Mouse (Mus musculus) C2C12 (cell line): ENCODE results near the gene Slc25a14.

ENCODE experiments used
- CTCF ChIP-seq: IDR thresholded peaks from one replicate; pipeline ENCODE4 v1.5.1; 2011; ENCODE audit not compliant: control insufficient read depth, insufficient read depth, insufficient read length
- MAX ChIP-seq: IDR thresholded peaks from one replicate; pipeline ENCODE4 v1.6.1; 2011; ENCODE audit warnings: mild to moderate bottlenecking, control low read depth
- MYOD1 ChIP-seq: IDR thresholded peaks from one replicate; pipeline ENCODE4 v1.6.1; 2011; ENCODE audit warnings: low read depth; ENCODE audit not compliant: control insufficient read depth, insufficient read length
- USF1 ChIP-seq: IDR thresholded peaks from one replicate; pipeline ENCODE4 v1.6.1; 2011; ENCODE audit warnings: low read depth, mild to moderate bottlenecking, control low read depth, moderate library complexity

- TF ChIP-seq MAX: no peak
- no peak for TF ChIP-seq CTCF
- no peak for TF ChIP-seq MYOD1
- no peak for TF ChIP-seq USF1
These were observed 824 bp downstream of the Slc25a14 start for GRCm38 (mm10) chrX:48624054-48624420.
